Mouse (Mus musculus) midbrain, postnatal 0 days (tissue): ENCODE data around the gene Vmn1r22. TPM values are rescaled to one million over a fixed set of nuclear protein-coding genes. Genes with fewer than 3 reads are reported as not detected.
"Not testable (repeated sequence)": the region's sequence is repeated elsewhere in the genome, so short reads cannot be mapped to it uniquely, and the experiment has no call there.

ENCODE experiments used
- ATAC-seq: fragments of 200-750 bp; cut with Nextera tagmentation; 2 replicates; pipeline ENCODE4 v1.8.0; 2017; ENCODE audit warnings: moderate number of reproducible peaks, mild to moderate bottlenecking, moderate TSS enrichment, moderate library complexity; ENCODE audit not compliant: low FRiP score
- DNase-seq: peaks from one replicate; pipeline ENCODE4 v3.0.0-alpha.2; 2015; ENCODE audit warnings: low spot score
- H3K27ac ChIP-seq: fragments of 300-500 bp; sonication (generic); 2 replicates; pipeline ENCODE4 v1.5.1; 2014; ENCODE audit warnings: low read depth, mild to moderate bottlenecking, low read length, mixed read lengths
- H3K27me3 ChIP-seq: fragments of 300-500 bp; sonication (generic); 2 replicates; pipeline ENCODE4 v1.6.1; 2014; ENCODE audit warnings: low read length, control low read depth, mixed read lengths; ENCODE audit not compliant: insufficient read depth
- H3K36me3 ChIP-seq: fragments of 300-500 bp; sonication (generic); 2 replicates; pipeline ENCODE4 v1.6.1; 2014; ENCODE audit warnings: low read length, control low read depth, mixed read lengths; ENCODE audit not compliant: insufficient read depth
- H3K4me1 ChIP-seq: fragments of 300-500 bp; sonication (generic); 2 replicates; pipeline ENCODE4 v1.6.1; 2014; ENCODE audit warnings: mild to moderate bottlenecking, control low read depth, antibody characterized with exemption, low read length, mixed read lengths; ENCODE audit not compliant: insufficient read depth
- H3K4me2 ChIP-seq: fragments of 300-500 bp; sonication (generic); 2 replicates; pipeline ENCODE4 v1.6.1; 2014; ENCODE audit warnings: low read depth, mild to moderate bottlenecking, low read length, mixed read lengths; ENCODE audit not compliant: poor library complexity, severe bottlenecking
- H3K4me3 ChIP-seq: fragments of 300-500 bp; sonication (generic); 2 replicates; pipeline ENCODE4 v1.5.1; 2014; ENCODE audit warnings: low read depth, mild to moderate bottlenecking, low read length, moderate library complexity
- H3K9ac ChIP-seq: fragments of 300-500 bp; sonication (generic); replicated peaks from 2 replicates; pipeline ENCODE4 v1.6.1; 2014; ENCODE audit warnings: mild to moderate bottlenecking, low read length, moderate library complexity, mixed read lengths; ENCODE audit not compliant: poor library complexity, severe bottlenecking
- H3K9me3 ChIP-seq: fragments of 300-500 bp; sonication (generic); 2 replicates; pipeline ENCODE4 v1.6.1; 2016; ENCODE audit warnings: low read length, control low read depth
- CTCF ChIP-seq: IDR thresholded peaks from 2 replicates; pipeline ENCODE4 v1.5.1; 2016; ENCODE audit warnings: antibody characterized with exemption, mild to moderate bottlenecking
- WGBS: fragments of 180-500 bp; shearing (Covaris S2); extraction: QIAGEN DNeasy Blood & Tissue Kit; methylation state at CpG from one replicate; pipeline ENCODE4 v1.1.7; 2014; 5-methylcytosine and 5-hydroxymethylcytosine counted together
- polyA plus RNA-seq: library from polyadenylated mRNA; unstranded; fragments of >200 nt; fragmentation: Nextera tagmentation; extraction: Ambion mirVana; gene quantifications from 2 replicates; pipeline ENCODE4 v1.2.1, GENCODE M21; 2015
- total RNA-seq: library from RNA; depleted of rRNA; stranded (reverse); fragments of >200 nt; gene quantifications from 2 replicates; pipeline ENCODE4 v1.2.3, GENCODE M21; 2014; rRNA removed

Vmn1r22 gene
- total RNA-seq (not detected in 2 replicates), polyA plus RNA-seq (not detected in 2 replicates)

GRCm38 (mm10) chr6:57907928-57908327 lies at the start of gene Vmn1r22:
Gene Vmn1r22 (minus strand): TSS chr6:57908028.
- 91% methylated on average over 1 of the region's 1 CpGs for WGBS
- Histone ChIP-seq H3K4me3 (no peak within 1 kb of the TSS), H3K4me1 (no peaks in the 10 kb centered on the region), H3K9ac (no peak within 1 kb of the TSS), H3K27ac (no peak within 1 kb of the TSS), H3K36me3 (no peaks in the 10 kb centered on the region), H3K4me2 (no peak within 1 kb of the TSS), H3K27me3 (no peaks in the 10 kb centered on the region), H3K9me3 (no peaks in the 10 kb centered on the region)
- ATAC-seq (no peak), DNase-seq (no peak)
- no peak for TF ChIP-seq CTCF

- WGBS = 95% methylated on average over 1 of the region's 1 CpGs
- ATAC-seq = no peak
Observed at GRCm38 (mm10) chr6:57926738-57927137, 18.9 kb upstream of the Vmn1r22 start, which contains the start of gene Vmn1r23. Gene Vmn1r23 (minus strand): TSS chr6:57926838.

GRCm38 (mm10) chr6:57859043-57860042 lies 48.5 kb downstream of the Vmn1r22 start:
- DNase-seq (peak; percentile 79), ATAC-seq (peak; percentile 83)
- no peak overlapping the region for H3K27ac ChIP-seq
- no peaks in the 10 kb centered on the region for H3K9me3 ChIP-seq
- 0 out of 2 replicates have a peak overlapping the region, but pooled peaks have one; percentile 22 for H3K4me2 ChIP-seq
- no peak overlapping the region for H3K9ac ChIP-seq
- WGBS = 43% methylated on average over 6 of the region's 6 CpGs
- H3K36me3 ChIP-seq = no peaks in the 10 kb centered on the region
- no peak overlapping the region for H3K4me3 ChIP-seq
- H3K4me1 ChIP-seq = no peaks in the 10 kb centered on the region
- no peaks in the 10 kb centered on the region for H3K27me3 ChIP-seq
- peak; percentile 86 for TF ChIP-seq CTCF

More at GRCm38 (mm10) chr6:57926738-57927137, 18.9 kb upstream of the Vmn1r22 start, which contains the start of gene Vmn1r23:
- no peak within 1 kb of the TSS for H3K27ac ChIP-seq
- H3K4me1 ChIP-seq = no peaks in the 10 kb centered on the region
- H3K4me3 ChIP-seq = no peak within 1 kb of the TSS
- H3K9me3 ChIP-seq = no peaks in the 10 kb centered on the region
- DNase-seq = no peak
- H3K4me2 ChIP-seq = no peak within 1 kb of the TSS
- no peak within 1 kb of the TSS for H3K9ac ChIP-seq
- TF ChIP-seq CTCF = no peak
- H3K36me3 ChIP-seq = no peaks in the 10 kb centered on the region
- H3K27me3 ChIP-seq = no peaks in the 10 kb centered on the region

GRCm38 (mm10) chr6:57851177-57851576 lies 56.7 kb downstream of the Vmn1r22 start:
- H3K4me2 ChIP-seq, H3K36me3 ChIP-seq, H3K27me3 ChIP-seq, DNase-seq, H3K9me3 ChIP-seq, H3K4me1 ChIP-seq, ATAC-seq, H3K4me3 ChIP-seq, H3K27ac ChIP-seq, H3K9ac ChIP-seq: not testable (repeated sequence)
- 87% methylated on average over 5 of the region's 5 CpGs for WGBS

GRCm38 (mm10) chr6:57850286-57850685 lies 57.5 kb downstream of the Vmn1r22 start, which contains the start of gene Vmn1r21:
Gene Vmn1r21 (minus strand): TSS chr6:57850343.
- no peaks in the 10 kb centered on the region for H3K9me3 ChIP-seq
- no peak within 1 kb of the TSS for H3K9ac ChIP-seq
- DNase-seq (no peak), ATAC-seq (no peak)
- TF ChIP-seq CTCF = no peak
- no peaks in the 10 kb centered on the region for H3K4me1 ChIP-seq
- no peak within 1 kb of the TSS for H3K27ac ChIP-seq
- H3K4me3 ChIP-seq = no peak within 1 kb of the TSS
- H3K36me3 ChIP-seq = no peaks in the 10 kb centered on the region
- H3K27me3 ChIP-seq = no peaks in the 10 kb centered on the region
- WGBS = 65% methylated on average over 1 of the region's 1 CpGs
- no peak within 1 kb of the TSS for H3K4me2 ChIP-seq

Other genes with a start within 250 kb of the Vmn1r22 start
- gene Pyurf, start 215.9 kb downstream of the Vmn1r22 start, total RNA-seq = 13.7 and 14.9 TPM in 2 replicates
- 13.3 and 14.3 TPM in 2 replicates for gene Pyurf, start 215.9 kb downstream of the Vmn1r22 start, polyA plus RNA-seq
- gene Lancl2, start 205.5 kb downstream of the Vmn1r22 start, total RNA-seq = 112 and 114 TPM in 2 replicates
- 89.5 and 94.1 TPM in 2 replicates for gene Lancl2, start 205.5 kb downstream of the Vmn1r22 start, polyA plus RNA-seq
- 269 and 319 TPM in 2 replicates for gene Vopp1, start 82.9 kb downstream of the Vmn1r22 start, total RNA-seq
- gene Vopp1, start 82.9 kb downstream of the Vmn1r22 start, polyA plus RNA-seq = 182 and 188 TPM in 2 replicates
- gene Vmn1r21, start 57.7 kb downstream of the Vmn1r22 start, total RNA-seq = not detected in 2 replicates
- gene Vmn1r21, start 57.7 kb downstream of the Vmn1r22 start, polyA plus RNA-seq = not detected in 2 replicates
- gene Vmn1r23, start 18.8 kb upstream of the Vmn1r22 start, total RNA-seq = not detected in 2 replicates
- gene Vmn1r23, start 18.8 kb upstream of the Vmn1r22 start, polyA plus RNA-seq = not detected in 2 replicates
- gene Vmn1r24, start 53.5 kb upstream of the Vmn1r22 start, total RNA-seq = not detected in 2 replicates
- not detected in 2 replicates for gene Vmn1r24, start 53.5 kb upstream of the Vmn1r22 start, polyA plus RNA-seq
- gene Vmn1r25, start 72.8 kb upstream of the Vmn1r22 start, total RNA-seq = not detected in 2 replicates
- not detected in 2 replicates for gene Vmn1r25, start 72.8 kb upstream of the Vmn1r22 start, polyA plus RNA-seq
- not detected in 2 replicates for gene Vmn1r26, start 107.1 kb upstream of the Vmn1r22 start, total RNA-seq
- not detected in 2 replicates for gene Vmn1r26, start 107.1 kb upstream of the Vmn1r22 start, polyA plus RNA-seq